Mouse (Mus musculus): ENCODE measurements around the gene Wdfy2. TPM values are rescaled to one million over a fixed set of nuclear protein-coding genes. Genes with fewer than 3 reads are reported as not detected.

Gene Wdfy2
- polyA plus RNA-seq, 2 experiments: 10.9 to 12.8 TPM

- 50% methylated on average over 3 of the region's 3 CpGs for WGBS
- Histone ChIP-seq H3K27ac (replicated peaks; ENCODE audit: low read depth, low read length) (no peak overlapping the region), H3K9ac (ENCODE audit: low read depth, low read length, severe bottlenecking) (no peak overlapping the region), H3K36me3 (ENCODE audit: control insufficient read depth, insufficient read depth, low read length) (no peaks in the 10 kb centered on the region), H3K4me3 (replicated peaks; ENCODE audit: low read length) (no peak overlapping the region), H3K4me1 (ENCODE audit: control insufficient read depth, insufficient read depth, low read length) (peaks cover 3% of the 10 kb centered on the region; the same call in 1 of the 2 replicates), H3K4me2 (replicated peaks; ENCODE audit: low read depth, low read length, severe bottlenecking) (no peak overlapping the region), H3K27me3 (ENCODE audit: control insufficient read depth, insufficient read depth, low read length) (no peaks in the 10 kb centered on the region), H3K9me3 (ENCODE audit: control insufficient read depth, low read length) (0 out of 2 replicates have a peak, but pooled peaks cover 2% of the 10 kb centered on the region)
- no peak for TF ChIP-seq POLR2A (IDR thresholded peaks at IDR 0.05; ENCODE audit: borderline replicate concordance, extremely low read depth, insufficient read depth, insufficient read length)
- ATAC-seq (ENCODE audit: low FRiP score, low read depth) (no peak; the same call in 1 of the 2 replicates), DNase-seq (ENCODE audit: low spot score) (no peak)
Observed at GRCm38 (mm10) chr14:62868254-62868653, 30.8 kb downstream of the Wdfy2 start.

DNA sequence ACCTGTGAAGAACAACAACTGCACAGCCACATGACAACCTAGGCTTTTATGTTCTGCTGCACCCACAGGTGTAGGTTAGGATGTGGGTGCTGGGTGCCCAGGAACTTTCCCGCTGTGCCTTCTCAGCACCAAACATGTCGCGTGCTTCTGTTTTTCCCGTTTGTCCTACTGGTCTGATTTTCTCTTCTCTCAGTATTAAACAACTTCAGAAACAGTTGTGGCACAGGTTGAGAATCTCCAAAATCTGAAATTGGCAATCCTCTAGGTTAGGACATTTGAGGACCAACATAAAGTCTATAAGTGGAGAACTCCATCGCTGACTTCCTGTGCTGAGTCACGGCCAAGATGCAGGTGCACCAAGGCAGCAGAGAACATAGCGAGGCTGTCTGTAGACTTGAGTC is 32.8 kb downstream of the Wdfy2 start:
- no peak overlapping the region for H3K9ac ChIP-seq (ENCODE audit: low read depth, low read length, severe bottlenecking)
- TF ChIP-seq POLR2A (IDR thresholded peaks at IDR 0.05; ENCODE audit: borderline replicate concordance, extremely low read depth, insufficient read depth, insufficient read length): no peak
- DNase-seq (ENCODE audit: low spot score) (no peak), ATAC-seq (ENCODE audit: low FRiP score, low read depth) (no peak)
- WGBS: 93% methylated on average over 7 of the region's 7 CpGs
- no peak overlapping the region for H3K27ac ChIP-seq (replicated peaks; ENCODE audit: low read depth, low read length)
- H3K9me3 ChIP-seq (ENCODE audit: control insufficient read depth, low read length): 0 out of 2 replicates have a peak, but pooled peaks cover 2% of the 10 kb centered on the region
- no peak overlapping the region for H3K4me2 ChIP-seq (replicated peaks; ENCODE audit: low read depth, low read length, severe bottlenecking)
- no peaks in the 10 kb centered on the region for H3K27me3 ChIP-seq (ENCODE audit: control insufficient read depth, insufficient read depth, low read length)
- no peaks in the 10 kb centered on the region for H3K36me3 ChIP-seq (ENCODE audit: control insufficient read depth, insufficient read depth, low read length)
- H3K4me1 ChIP-seq (ENCODE audit: control insufficient read depth, insufficient read depth, low read length): peaks cover 3% of the 10 kb centered on the region; the same call in 1 of the 2 replicates
- H3K4me3 ChIP-seq (replicated peaks; ENCODE audit: low read length): no peak overlapping the region

- no peaks in the 10 kb centered on the region for H3K36me3 ChIP-seq (ENCODE audit: control insufficient read depth, insufficient read depth, low read length)
- 92% methylated on average over 5 of the region's 5 CpGs for WGBS
- TF ChIP-seq POLR2A (IDR thresholded peaks at IDR 0.05; ENCODE audit: borderline replicate concordance, extremely low read depth, insufficient read depth, insufficient read length): no peak
- 0 out of 2 replicates have a peak, but pooled peaks cover 2% of the 10 kb centered on the region for H3K9me3 ChIP-seq (ENCODE audit: control insufficient read depth, low read length)
- DNase-seq (ENCODE audit: low spot score) (no peak), ATAC-seq (ENCODE audit: low FRiP score, low read depth) (no peak)
- peaks cover 3% of the 10 kb centered on the region; the same call in 1 of the 2 replicates for H3K4me1 ChIP-seq (ENCODE audit: control insufficient read depth, insufficient read depth, low read length)
- H3K27ac ChIP-seq (replicated peaks; ENCODE audit: low read depth, low read length): no peak overlapping the region
- H3K27me3 ChIP-seq (ENCODE audit: control insufficient read depth, insufficient read depth, low read length): no peaks in the 10 kb centered on the region
- H3K9ac ChIP-seq (ENCODE audit: low read depth, low read length, severe bottlenecking): no peak overlapping the region
- H3K4me2 ChIP-seq (replicated peaks; ENCODE audit: low read depth, low read length, severe bottlenecking): no peak overlapping the region
- no peak overlapping the region for H3K4me3 ChIP-seq (replicated peaks; ENCODE audit: low read length)
Observed at GRCm38 (mm10) chr14:62871431-62871830, 34.0 kb downstream of the Wdfy2 start.

DNA sequence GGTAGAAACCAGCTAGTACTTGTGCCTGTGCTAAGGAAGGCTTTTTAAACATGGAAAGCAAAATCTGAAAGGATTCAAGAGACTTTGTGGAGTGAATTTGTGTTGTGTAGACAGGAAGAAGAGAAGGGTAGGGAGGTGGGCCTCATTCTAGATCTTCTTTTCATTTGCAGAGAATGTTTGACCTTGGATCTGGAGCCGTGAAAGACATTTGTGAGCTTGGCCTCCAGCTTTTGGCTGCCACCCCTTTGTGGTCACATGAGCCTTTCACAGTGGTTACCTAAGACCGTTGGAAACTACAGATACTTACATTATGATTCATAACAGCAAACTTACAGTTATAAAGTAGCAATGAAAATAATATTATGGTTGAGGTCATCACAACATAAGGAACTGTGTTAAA is 34.5 kb downstream of the Wdfy2 start:
- H3K4me3 ChIP-seq (replicated peaks; ENCODE audit: low read length): no peak overlapping the region
- H3K4me1 ChIP-seq (ENCODE audit: control insufficient read depth, insufficient read depth, low read length): peaks cover 3% of the 10 kb centered on the region; the same call in 1 of the 2 replicates
- WGBS: 85% methylated on average over 2 of the region's 2 CpGs
- H3K9me3 ChIP-seq (ENCODE audit: control insufficient read depth, low read length): 0 out of 2 replicates have a peak, but pooled peaks cover 2% of the 10 kb centered on the region
- no peak for TF ChIP-seq POLR2A (IDR thresholded peaks at IDR 0.05; ENCODE audit: borderline replicate concordance, extremely low read depth, insufficient read depth, insufficient read length)
- H3K9ac ChIP-seq (ENCODE audit: low read depth, low read length, severe bottlenecking): no peak overlapping the region
- H3K27ac ChIP-seq (replicated peaks; ENCODE audit: low read depth, low read length): no peak overlapping the region
- H3K27me3 ChIP-seq (ENCODE audit: control insufficient read depth, insufficient read depth, low read length): no peaks in the 10 kb centered on the region
- DNase-seq (ENCODE audit: low spot score): no peak
- H3K36me3 ChIP-seq (ENCODE audit: control insufficient read depth, insufficient read depth, low read length): no peaks in the 10 kb centered on the region
- H3K4me2 ChIP-seq (replicated peaks; ENCODE audit: low read depth, low read length, severe bottlenecking): no peak overlapping the region
- no peak for ATAC-seq (ENCODE audit: low FRiP score, low read depth)

GRCm38 (mm10) chr14:62873820-62874219 is 36.3 kb downstream of the Wdfy2 start:
- no peak overlapping the region for H3K4me2 ChIP-seq (replicated peaks; ENCODE audit: low read depth, low read length, severe bottlenecking)
- no peak for TF ChIP-seq POLR2A (IDR thresholded peaks at IDR 0.05; ENCODE audit: borderline replicate concordance, extremely low read depth, insufficient read depth, insufficient read length)
- no peak overlapping the region for H3K27ac ChIP-seq (replicated peaks; ENCODE audit: low read depth, low read length)
- ATAC-seq (ENCODE audit: low FRiP score, low read depth) (no peak), DNase-seq (ENCODE audit: low spot score) (no peak)
- no peaks in the 10 kb centered on the region for H3K4me1 ChIP-seq (ENCODE audit: control insufficient read depth, insufficient read depth, low read length)
- H3K9me3 ChIP-seq (ENCODE audit: control insufficient read depth, low read length): 0 out of 2 replicates have a peak, but pooled peaks cover 2% of the 10 kb centered on the region
- H3K36me3 ChIP-seq (ENCODE audit: control insufficient read depth, insufficient read depth, low read length): no peaks in the 10 kb centered on the region
- H3K9ac ChIP-seq (ENCODE audit: low read depth, low read length, severe bottlenecking): no peak overlapping the region
- WGBS: 75% methylated on average over 4 of the region's 4 CpGs
- no peak overlapping the region for H3K4me3 ChIP-seq (replicated peaks; ENCODE audit: low read length)
- no peaks in the 10 kb centered on the region for H3K27me3 ChIP-seq (ENCODE audit: control insufficient read depth, insufficient read depth, low read length)

Data from limb, embryonic 14.5 days (tissue).